Mouse (Mus musculus) intestine, embryonic 14.5 days (tissue): ENCODE data around the gene Stx19. TPM values are rescaled to one million over a fixed set of nuclear protein-coding genes. Genes with fewer than 3 reads are reported as not detected.

ENCODE experiments used
- ATAC-seq: fragments of 200-750 bp; cut with Nextera tagmentation; replicated peaks from 2 replicates; pipeline ENCODE4 v1.8.0; 2017; ENCODE audit warnings: low read depth, moderate number of reproducible peaks, moderate TSS enrichment, moderate library complexity; ENCODE audit not compliant: low FRiP score, low TSS enrichment
- DNase-seq: peaks from one replicate; pipeline ENCODE4 v3.0.0-alpha.2; 2018; ENCODE audit warnings: low spot score
- H3K27ac ChIP-seq: fragments of 300-500 bp; sonication (generic); 2 replicates; pipeline ENCODE4 v1.5.1; 2014; ENCODE audit warnings: low read depth, mild to moderate bottlenecking, control low read depth
- H3K27me3 ChIP-seq: fragments of 300-500 bp; sonication (generic); replicated peaks from 2 replicates; pipeline ENCODE4 v1.6.1; 2014; ENCODE audit warnings: low read length, control low read depth; ENCODE audit not compliant: control insufficient read depth, insufficient read depth
- H3K36me3 ChIP-seq: fragments of 300-500 bp; sonication (generic); 2 replicates; pipeline ENCODE4 v1.6.1; 2014; ENCODE audit warnings: low read length, control low read depth; ENCODE audit not compliant: control insufficient read depth, insufficient read depth
- H3K4me1 ChIP-seq: fragments of 300-500 bp; sonication (generic); replicated peaks from 2 replicates; pipeline ENCODE4 v1.6.1; 2014; ENCODE audit warnings: low read length, control low read depth, mixed read lengths; ENCODE audit not compliant: control insufficient read depth, insufficient read depth
- H3K4me2 ChIP-seq: fragments of 300-500 bp; sonication (generic); 2 replicates; pipeline ENCODE4 v1.6.1; 2014; ENCODE audit warnings: low read length
- H3K4me3 ChIP-seq: fragments of 300-500 bp; sonication (generic); 2 replicates; pipeline ENCODE4 v1.5.1; 2014; ENCODE audit warnings: low read depth, low read length, control low read depth, mixed read lengths
- H3K9ac ChIP-seq: fragments of 300-500 bp; sonication (generic); 2 replicates; pipeline ENCODE4 v1.6.1; 2014; ENCODE audit warnings: mild to moderate bottlenecking, low read length
- H3K9me3 ChIP-seq: fragments of 300-500 bp; sonication (generic); 2 replicates; pipeline ENCODE4 v1.6.1; 2016; ENCODE audit warnings: low read length, control low read depth; ENCODE audit not compliant: control insufficient read depth
- WGBS: fragments of 180-500 bp; shearing (Covaris S2); extraction: QIAGEN DNeasy Blood & Tissue Kit; methylation state at CpG from one replicate; pipeline ENCODE4 v1.1.7; 2014; 5-methylcytosine and 5-hydroxymethylcytosine counted together
- polyA plus RNA-seq: library from polyadenylated mRNA; unstranded; fragments of >200 nt; fragmentation: Nextera tagmentation; extraction: Ambion mirVana; gene quantifications from 2 replicates; pipeline ENCODE4 v1.2.1, GENCODE M21; 2014

Gene Stx19
- polyA plus RNA-seq, 1 experiment from 2014 or later = 0.68 TPM

- Histone ChIP-seq H3K4me3 (no peak overlapping the region), H3K27ac (no peak overlapping the region), H3K27me3 (no peaks in the 10 kb centered on the region), H3K4me1 (no peaks in the 10 kb centered on the region), H3K9me3 (no peaks in the 10 kb centered on the region), H3K4me2 (no peak overlapping the region), H3K9ac (no peak overlapping the region), H3K36me3 (no peaks in the 10 kb centered on the region)
- ATAC-seq (no peak), DNase-seq (no peak)
- 70% methylated on average over 6 of the region's 6 CpGs for WGBS
These were observed 40.9 kb downstream of the Stx19 start for GRCm38 (mm10) chr16:62855385-62855784.

GRCm38 (mm10) chr16:62856273-62856672 is 41.8 kb downstream of the Stx19 start:
- H3K27ac ChIP-seq = no peak overlapping the region
- no peak overlapping the region for H3K4me2 ChIP-seq
- H3K27me3 ChIP-seq = no peaks in the 10 kb centered on the region
- WGBS = 92% methylated on average over 2 of the region's 2 CpGs
- no peak overlapping the region for H3K9ac ChIP-seq
- no peak overlapping the region for H3K4me3 ChIP-seq
- no peak for DNase-seq
- no peaks in the 10 kb centered on the region for H3K9me3 ChIP-seq
- no peaks in the 10 kb centered on the region for H3K36me3 ChIP-seq
- ATAC-seq = no peak
- H3K4me1 ChIP-seq = no peaks in the 10 kb centered on the region

- ATAC-seq = no peak
- H3K9ac ChIP-seq = no peak overlapping the region
- 93% methylated on average over 2 of the region's 2 CpGs for WGBS
These were observed 43.0 kb downstream of the Stx19 start for GRCm38 (mm10) chr16:62857498-62857897.

GRCm38 (mm10) chr16:62858018-62858417 is 43.5 kb downstream of the Stx19 start:
- Histone ChIP-seq H3K27ac (no peak overlapping the region), H3K4me3 (no peak overlapping the region), H3K9me3 (no peaks in the 10 kb centered on the region), H3K36me3 (no peaks in the 10 kb centered on the region), H3K27me3 (no peaks in the 10 kb centered on the region), H3K4me1 (no peaks in the 10 kb centered on the region), H3K4me2 (no peak overlapping the region), H3K9ac (no peak overlapping the region)
- 93% methylated on average over 1 of the region's 1 CpGs for WGBS
- DNase-seq (no peak), ATAC-seq (no peak)

More at GRCm38 (mm10) chr16:62857498-62857897, 43.0 kb downstream of the Stx19 start:
- H3K27ac ChIP-seq = no peak overlapping the region
- no peaks in the 10 kb centered on the region for H3K4me1 ChIP-seq
- no peaks in the 10 kb centered on the region for H3K27me3 ChIP-seq
- H3K9me3 ChIP-seq = no peaks in the 10 kb centered on the region
- H3K4me2 ChIP-seq = no peak overlapping the region
- no peak for DNase-seq
- no peak overlapping the region for H3K4me3 ChIP-seq
- no peaks in the 10 kb centered on the region for H3K36me3 ChIP-seq

GRCm38 (mm10) chr16:62860140-62860539 is 45.7 kb downstream of the Stx19 start:
- Histone ChIP-seq H3K4me1 (no peaks in the 10 kb centered on the region), H3K36me3 (no peaks in the 10 kb centered on the region), H3K27ac (no peak overlapping the region), H3K9ac (no peak overlapping the region), H3K27me3 (no peaks in the 10 kb centered on the region), H3K4me2 (no peak overlapping the region), H3K9me3 (no peaks in the 10 kb centered on the region), H3K4me3 (no peak overlapping the region)
- ATAC-seq (no peak), DNase-seq (no peak)
- WGBS = 69% methylated on average over 1 of the region's 1 CpGs

- no peak for ATAC-seq
- H3K36me3 ChIP-seq = no peaks in the 10 kb centered on the region
- H3K4me1 ChIP-seq = no peaks in the 10 kb centered on the region
- 84% methylated on average over 6 of the region's 6 CpGs for WGBS
- H3K27me3 ChIP-seq = no peaks in the 10 kb centered on the region
- no peak overlapping the region for H3K4me3 ChIP-seq
- H3K9ac ChIP-seq = no peak overlapping the region
- DNase-seq = no peak
- H3K4me2 ChIP-seq = no peak overlapping the region
- no peak overlapping the region for H3K27ac ChIP-seq
- H3K9me3 ChIP-seq = no peaks in the 10 kb centered on the region
These were observed 47.0 kb downstream of the Stx19 start for GRCm38 (mm10) chr16:62861455-62861854.

GRCm38 (mm10) chr16:62872688-62873117 is 58.2 kb downstream of the Stx19 start:
- 0 out of 2 replicates have a peak, but pooled peaks cover 4% of the 10 kb centered on the region for H3K4me1 ChIP-seq
- H3K4me3 ChIP-seq = no peak overlapping the region
- no peak overlapping the region for H3K27ac ChIP-seq
- ATAC-seq = no peak
- H3K4me2 ChIP-seq = no peak overlapping the region
- 57% methylated on average over 5 of the region's 5 CpGs for WGBS
- no peaks in the 10 kb centered on the region for H3K36me3 ChIP-seq
- no peak overlapping the region for H3K9ac ChIP-seq
- H3K27me3 ChIP-seq = no peaks in the 10 kb centered on the region
- H3K9me3 ChIP-seq = no peaks in the 10 kb centered on the region
- DNase-seq = no peak

- Histone ChIP-seq H3K4me3 (no peak overlapping the region), H3K4me2 (no peak overlapping the region), H3K36me3 (no peaks in the 10 kb centered on the region), H3K27ac (no peak overlapping the region), H3K4me1 (0 out of 2 replicates have a peak, but pooled peaks cover 4% of the 10 kb centered on the region), H3K9ac (no peak overlapping the region), H3K27me3 (no peaks in the 10 kb centered on the region), H3K9me3 (no peaks in the 10 kb centered on the region)
- ATAC-seq = no peak
- WGBS = 30% methylated on average over 4 of the region's 4 CpGs
- no peak for DNase-seq
These were observed 58.7 kb downstream of the Stx19 start for GRCm38 (mm10) chr16:62873180-62873579.
